22 mouse cellular contexts compared by ENCODE assay signal in genomic region chr4:82863316-82863715, GRCm38 (mm10). TPM values are rescaled to one million over a fixed set of nuclear protein-coding genes. Genes with fewer than 3 reads are reported as not detected.
A peak's percentile ranks its signal among the peaks of the same experiment; 100 is the strongest.
DNase-seq lines count a peak whose midpoint lies in the region; ATAC-seq and TF ChIP-seq lines count a peak whose summit lies in the region.
"Had no signal": no experiment of that assay in that cellular context is flagged by ENCODE, and none has a peak within 500 bp of the region (broad histone marks: within the 10 kb centered on the region; RNA-seq: fewer than 3 reads in every experiment).

No protein-coding gene starts in this region.

- DNase-seq in cerebellum, adult 11-12 months: peak; percentile 19
- no peak for DNase-seq in cerebellum, adult 8-10 months
- DNase-seq in hindbrain, postnatal 0 days (ENCODE audit: low spot score): peak; percentile 57
- no peak for DNase-seq in hindbrain, embryonic 10.5 days (ENCODE audit: low spot score)
- peak; percentile 33 for DNase-seq in midbrain, embryonic 11.5 days (ENCODE audit: low spot score, missing footprints)
- DNase-seq in midbrain, embryonic 10.5 days (ENCODE audit: low spot score): no peak
- DNase-seq in cerebellum, postnatal 25 days: peak; percentile 31 to 38
- DNase-seq: adrenal gland, adult 2 months; gastrocnemius, postnatal 14 days; heart, adult 2 months; liver, embryonic 13.5 days; thymus, postnatal 36 days had no signal

- WGBS in hindbrain, postnatal 0 days: 59% methylated on average over 8 of the region's 8 CpGs
- 89% methylated on average over 8 of the region's 8 CpGs for WGBS in hindbrain, embryonic 10.5 days
- WGBS in midbrain, embryonic 11.5 days: 86% methylated on average over 8 of the region's 8 CpGs
- 86% methylated on average over 8 of the region's 8 CpGs for WGBS in midbrain, embryonic 10.5 days

- H3K9ac ChIP-seq in hindbrain, postnatal 0 days (replicated peaks; ENCODE audit: low read length): no peak overlapping the region
- H3K9ac ChIP-seq in midbrain, embryonic 11.5 days (ENCODE audit: low read length): no peak overlapping the region
- H3K9ac ChIP-seq: embryonic facial prominence, embryonic 12.5 days; heart, embryonic 15.5 days; intestine, embryonic 15.5 days; limb, embryonic 12.5 days; liver, embryonic 13.5 days; lung, embryonic 15.5 days; midbrain, embryonic 13.5 days had no signal

- no peak overlapping the region for H3K27ac ChIP-seq in hindbrain, postnatal 0 days
- H3K27ac ChIP-seq in hindbrain, embryonic 10.5 days: no peak overlapping the region
- no peak overlapping the region for H3K27ac ChIP-seq in midbrain, embryonic 11.5 days (ENCODE audit: low read depth, low read length)
- H3K27ac ChIP-seq in midbrain, embryonic 10.5 days (replicated peaks): no peak overlapping the region
- H3K27ac ChIP-seq: embryonic facial prominence, embryonic 12.5 days; heart, adult 2 months; heart, embryonic 15.5 days; intestine, embryonic 15.5 days; left cerebral cortex, adult 2 months; limb, embryonic 12.5 days; liver, embryonic 13.5 days; lung, embryonic 15.5 days; macrophage; midbrain, embryonic 13.5 days had no signal

- no peak for ATAC-seq in hindbrain, postnatal 0 days
- no peak for ATAC-seq in midbrain, embryonic 11.5 days (ENCODE audit: low FRiP score)
- ATAC-seq: intestine, embryonic 15.5 days; midbrain, embryonic 13.5 days had no signal

- H3K4me2 ChIP-seq in hindbrain, postnatal 0 days (ENCODE audit: low read depth, low read length): no peak overlapping the region
- no peak overlapping the region for H3K4me2 ChIP-seq in midbrain, embryonic 11.5 days
- H3K4me2 ChIP-seq: embryonic facial prominence, embryonic 12.5 days; heart, embryonic 15.5 days; intestine, embryonic 15.5 days; limb, embryonic 12.5 days; liver, embryonic 13.5 days; lung, embryonic 15.5 days; midbrain, embryonic 13.5 days had no signal

- peaks cover 8% of the 10 kb centered on the region; the same call in 1 of the 2 replicates for H3K4me1 ChIP-seq in hindbrain, postnatal 0 days (ENCODE audit: insufficient read depth, low read length)
- peaks cover 4% of the 10 kb centered on the region for H3K4me1 ChIP-seq in hindbrain, embryonic 10.5 days (replicated peaks)
- peaks cover 4% of the 10 kb centered on the region for H3K4me1 ChIP-seq in midbrain, embryonic 11.5 days (ENCODE audit: control insufficient read depth, insufficient read depth, low read length)
- H3K4me1 ChIP-seq in midbrain, embryonic 10.5 days: peaks cover 13% of the 10 kb centered on the region
- H3K4me1 ChIP-seq: intestine, embryonic 15.5 days had no signal

- no peak overlapping the region for H3K4me3 ChIP-seq in hindbrain, postnatal 0 days (ENCODE audit: low read length)
- H3K4me3 ChIP-seq in hindbrain, embryonic 10.5 days: no peak overlapping the region
- no peak overlapping the region for H3K4me3 ChIP-seq in midbrain, embryonic 11.5 days (ENCODE audit: low read depth, low read length)
- no peak overlapping the region for H3K4me3 ChIP-seq in midbrain, embryonic 10.5 days
- H3K4me3 ChIP-seq: embryonic facial prominence, embryonic 12.5 days; heart, adult 2 months; heart, embryonic 15.5 days; intestine, embryonic 15.5 days; left cerebral cortex, adult 2 months; limb, embryonic 12.5 days; liver, embryonic 13.5 days; lung, embryonic 15.5 days; midbrain, embryonic 13.5 days had no signal

- H3K9me3 ChIP-seq in hindbrain, postnatal 0 days (ENCODE audit: low read length): no peaks in the 10 kb centered on the region
- no peaks in the 10 kb centered on the region for H3K9me3 ChIP-seq in hindbrain, embryonic 10.5 days
- no peaks in the 10 kb centered on the region for H3K9me3 ChIP-seq in midbrain, embryonic 11.5 days (ENCODE audit: control insufficient read depth, low read length)
- no peaks in the 10 kb centered on the region for H3K9me3 ChIP-seq in midbrain, embryonic 10.5 days (replicated peaks)
- H3K9me3 ChIP-seq: embryonic facial prominence, embryonic 12.5 days; heart, embryonic 15.5 days; intestine, embryonic 15.5 days; limb, embryonic 12.5 days; liver, embryonic 13.5 days; lung, embryonic 15.5 days; midbrain, embryonic 13.5 days had no signal

- TF ChIP-seq CTCF in hindbrain, postnatal 0 days (IDR thresholded peaks at IDR 0.05; ENCODE audit: low read depth): no peak

- H3K27me3 ChIP-seq in hindbrain, postnatal 0 days (ENCODE audit: insufficient read depth, low read length): no peaks in the 10 kb centered on the region
- no peaks in the 10 kb centered on the region for H3K27me3 ChIP-seq in hindbrain, embryonic 10.5 days (ENCODE audit: insufficient read depth, poor library complexity, severe bottlenecking)
- no peaks in the 10 kb centered on the region for H3K27me3 ChIP-seq in midbrain, embryonic 11.5 days (ENCODE audit: control insufficient read depth, insufficient read depth, low read length)
- H3K27me3 ChIP-seq in midbrain, embryonic 10.5 days (ENCODE audit: low read depth, poor library complexity, severe bottlenecking): no peaks in the 10 kb centered on the region
- H3K27me3 ChIP-seq: CH12.LX; embryonic facial prominence, embryonic 12.5 days; heart, embryonic 15.5 days; intestine, embryonic 15.5 days; limb, embryonic 12.5 days; liver, embryonic 13.5 days; lung, embryonic 15.5 days; midbrain, embryonic 13.5 days had no signal

- no peaks in the 10 kb centered on the region for H3K36me3 ChIP-seq in hindbrain, postnatal 0 days (ENCODE audit: insufficient read depth, low read length)
- H3K36me3 ChIP-seq in hindbrain, embryonic 10.5 days: no peaks in the 10 kb centered on the region
- H3K36me3 ChIP-seq in midbrain, embryonic 11.5 days (ENCODE audit: control insufficient read depth, insufficient read depth, low read length): no peaks in the 10 kb centered on the region
- H3K36me3 ChIP-seq in midbrain, embryonic 10.5 days: no peaks in the 10 kb centered on the region
- H3K36me3 ChIP-seq: embryonic facial prominence, embryonic 12.5 days; heart, embryonic 15.5 days; intestine, embryonic 15.5 days; limb, embryonic 12.5 days; liver, embryonic 13.5 days; lung, embryonic 15.5 days; midbrain, embryonic 13.5 days had no signal

RNA-seq across cellular contexts. Expression of gene Zdhhc21, which starts 3.6 kb away (rescaled TPM):
- total RNA-seq in hindbrain, postnatal 0 days (2014; rRNA removed): 41.3 and 45.0 TPM in 2 replicates
- polyA plus RNA-seq in hindbrain, postnatal 0 days (2015; fragmentation: Nextera tagmentation; extraction: Ambion mirVana): 13.4 and 14.0 TPM in 2 replicates
- 15.4 and 15.7 TPM in 2 replicates for polyA plus RNA-seq in hindbrain, embryonic 10.5 days (2016; fragmentation: Nextera tagmentation; extraction: Ambion mirVana)
- polyA plus RNA-seq in midbrain, embryonic 11.5 days (2014; fragmentation: Nextera tagmentation; extraction: Ambion mirVana): 11.5 and 15.6 TPM in 2 replicates
- polyA plus RNA-seq in midbrain, embryonic 10.5 days (2016; fragmentation: Nextera tagmentation; extraction: Ambion mirVana): 12.7 and 14.2 TPM in 2 replicates

RNA-seq across cellular contexts. Expression of gene Cer1, which starts 21.6 kb away (rescaled TPM):
- total RNA-seq in hindbrain, postnatal 0 days (2014; rRNA removed): not detected in 2 replicates
- polyA plus RNA-seq in hindbrain, postnatal 0 days (2015; fragmentation: Nextera tagmentation; extraction: Ambion mirVana): not detected in 2 replicates
- polyA plus RNA-seq in hindbrain, embryonic 10.5 days (2016; fragmentation: Nextera tagmentation; extraction: Ambion mirVana): not detected in 2 replicates
- polyA plus RNA-seq in midbrain, embryonic 11.5 days (2014; fragmentation: Nextera tagmentation; extraction: Ambion mirVana): not detected in 2 replicates
- polyA plus RNA-seq in midbrain, embryonic 10.5 days (2016; fragmentation: Nextera tagmentation; extraction: Ambion mirVana): not detected in 2 replicates
- total RNA-seq: adrenal gland, adult 2 months; CH12.LX; gastrocnemius, postnatal 14 days; heart, adult 2 months had no signal
- polyA plus RNA-seq: adrenal gland, adult 2 months; heart, adult 2 months; heart, embryonic 15.5 days; liver, embryonic 13.5 days; macrophage; testis, adult 2 months had no signal

Comparison
In these comparisons a context has a peak if more than half of its experiments do, and no peak if none do; other contexts are left out.
1. DNase-seq: peak in cerebellum, adult 11-12 months (single experiment), hindbrain, postnatal 0 days (single experiment), midbrain, embryonic 11.5 days (single experiment) and cerebellum, postnatal 25 days (2 of 2); none in cerebellum, adult 8-10 months (single experiment), hindbrain, embryonic 10.5 days (single experiment) and midbrain, embryonic 10.5 days (single experiment).